Mouse (Mus musculus) C2C12 (cell line): ENCODE measurements around the gene Tmprss9.

ENCODE experiments used
- CEBPB ChIP-seq: IDR thresholded peaks from one replicate; pipeline ENCODE4 v1.6.1; 2011; ENCODE audit warnings: low read depth, mild to moderate bottlenecking, control low read depth, moderate library complexity
- CTCF ChIP-seq: IDR thresholded peaks from one replicate; pipeline ENCODE4 v1.5.1; 2011; ENCODE audit not compliant: control insufficient read depth, insufficient read depth, insufficient read length
- FOSL1 ChIP-seq: IDR thresholded peaks from one replicate; pipeline ENCODE4 v1.8.0; 2011; ENCODE audit warnings: mild to moderate bottlenecking, low read length; ENCODE audit not compliant: poor library complexity, insufficient read depth, severe bottlenecking
- MAX ChIP-seq: IDR thresholded peaks from one replicate; pipeline ENCODE4 v1.6.1; 2011; ENCODE audit warnings: mild to moderate bottlenecking, control low read depth
- MYOD1 ChIP-seq: IDR thresholded peaks from one replicate; pipeline ENCODE4 v1.6.1; 2011; ENCODE audit warnings: low read depth; ENCODE audit not compliant: control insufficient read depth, insufficient read length
- MYOG ChIP-seq: IDR thresholded peaks from one replicate; pipeline ENCODE4 v1.6.1; 2011; ENCODE audit not compliant: control insufficient read depth, insufficient read length; ENCODE audit errors: extremely low read depth
- USF1 ChIP-seq: IDR thresholded peaks from one replicate; pipeline ENCODE4 v1.6.1; 2011; ENCODE audit warnings: low read depth, mild to moderate bottlenecking, control low read depth, moderate library complexity

DNA sequence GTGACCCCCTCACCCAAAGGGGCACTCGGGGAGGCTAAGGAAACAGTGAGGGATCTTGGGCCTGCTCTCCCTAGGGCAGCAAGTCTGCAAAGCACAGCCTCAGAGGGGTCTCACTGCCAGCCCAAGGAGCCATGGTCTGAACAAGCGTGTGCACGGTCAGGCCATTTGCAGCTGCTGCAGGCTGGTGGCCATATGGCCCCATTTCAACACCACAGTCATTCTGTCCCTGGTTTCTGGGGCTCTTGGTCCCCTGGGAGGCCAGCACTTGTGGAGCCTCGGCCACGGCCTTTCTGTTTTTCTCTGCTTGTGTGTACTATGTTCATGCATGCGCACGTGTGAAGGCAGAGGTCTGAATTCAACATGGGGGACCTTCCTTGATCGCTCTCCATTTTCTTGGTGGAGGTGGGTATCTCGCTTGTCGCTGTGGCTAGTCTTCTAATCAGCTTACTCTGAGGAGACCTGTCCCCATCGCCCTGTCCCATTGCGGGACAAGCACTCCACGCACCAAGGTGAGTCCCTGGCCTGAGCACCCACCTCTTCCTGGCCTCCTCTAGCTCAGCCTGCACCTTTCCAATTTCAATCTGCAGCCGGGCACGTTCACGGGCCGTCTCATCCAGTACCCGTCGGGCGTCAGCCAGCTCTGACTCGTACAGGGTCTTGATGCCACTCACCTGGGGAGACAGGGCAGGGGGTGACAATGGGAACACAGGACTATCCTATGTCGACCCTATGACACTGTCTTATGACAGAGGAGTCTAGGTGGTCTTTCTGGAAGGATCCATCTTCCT, 37.9 kb downstream of the Tmprss9 start:
- TF ChIP-seq CTCF (no peak), MAX (no peak), USF1 (no peak), FOSL1 (no peak), MYOD1 (no peak), CEBPB (no peak), MYOG (no peak)
